Mouse (Mus musculus) thymus, postnatal 25 days (tissue): ENCODE results near the gene Sipa1l3.

Source experiments
- DNase-seq: peaks from one replicate; pipeline ENCODE4 v3.0.0; 2022

Gene Sipa1l3

GRCm38 (mm10) chr7:29301127-29301566 lies 217.3 kb downstream of the Sipa1l3 start:
- DNase-seq, result peak; percentile 72

GRCm38 (mm10) chr7:29296998-29297397 lies 221.4 kb downstream of the Sipa1l3 start:
- peak; percentile 73 for DNase-seq

DNA sequence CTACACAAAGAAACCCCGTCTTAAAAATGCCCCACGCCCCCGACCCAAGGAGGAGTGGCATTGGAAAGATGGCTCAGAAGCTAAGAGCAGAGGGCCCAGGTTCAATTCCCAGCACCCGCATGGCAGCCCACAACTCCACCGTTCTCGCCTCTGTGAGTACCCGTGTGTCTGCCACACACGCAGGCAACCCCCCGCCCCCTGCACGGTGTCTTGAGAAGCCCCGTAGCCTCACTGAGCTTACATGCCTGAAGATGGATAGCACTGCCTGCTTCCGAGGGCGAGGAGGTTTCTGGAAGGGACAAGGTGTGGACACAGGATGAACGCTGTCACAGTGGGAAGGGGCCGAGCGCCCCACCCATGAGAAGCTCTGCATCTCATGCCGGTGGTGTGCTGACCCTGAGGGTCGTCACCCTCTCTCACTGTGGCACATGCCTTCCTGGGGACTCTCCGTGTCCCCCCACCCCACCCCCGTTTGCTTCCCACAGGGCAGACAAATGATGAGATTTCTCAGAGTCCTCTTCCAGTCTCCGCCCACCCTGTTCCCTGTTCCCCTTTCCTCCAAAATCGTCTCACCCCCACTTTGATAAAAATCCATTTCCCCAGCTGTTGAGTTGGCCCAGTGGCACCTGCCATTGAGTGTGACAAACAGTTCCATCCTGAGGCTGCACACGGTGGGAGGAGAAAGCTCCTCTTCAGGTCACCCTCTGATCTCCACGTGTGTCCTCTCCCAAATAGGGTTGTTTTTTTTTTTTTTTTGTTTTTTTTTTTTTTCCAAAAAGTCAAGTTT lies 222.4 kb downstream of the Sipa1l3 start:
- no peak for DNase-seq

DNA sequence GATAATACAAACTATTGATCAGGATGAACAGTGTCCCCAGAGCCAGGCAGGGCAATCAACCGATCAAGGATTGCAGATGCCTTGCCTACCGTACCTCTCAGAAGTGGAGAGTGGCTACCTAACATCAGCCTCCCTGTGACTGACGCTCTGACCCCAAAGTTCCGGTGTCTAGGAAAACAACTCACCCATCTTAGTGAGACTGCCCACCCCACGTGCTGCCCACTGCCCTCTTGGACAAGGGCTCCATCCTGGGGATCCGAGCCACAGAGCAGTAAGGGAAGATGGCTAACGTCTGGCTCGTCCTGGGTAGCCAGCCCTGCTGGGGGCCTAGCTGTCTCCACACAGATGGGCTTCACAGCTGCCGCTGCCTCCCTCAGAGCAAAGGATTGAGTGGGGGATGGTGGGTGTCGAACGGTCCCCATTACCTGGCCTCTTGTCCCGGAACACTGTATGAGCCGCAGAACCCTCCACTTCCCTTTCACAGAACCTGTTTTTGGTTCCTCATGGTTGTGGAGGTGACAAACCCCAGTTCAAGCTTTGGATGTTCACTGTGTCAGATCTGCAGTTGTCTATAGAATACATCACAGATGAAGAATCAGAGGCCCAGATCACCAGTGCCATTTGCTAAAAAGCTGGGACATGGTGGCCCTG lies 224.2 kb downstream of the Sipa1l3 start:
- no peak for DNase-seq

- no peak for DNase-seq
Measured at GRCm38 (mm10) chr7:29293131-29294065, 225.0 kb downstream of the Sipa1l3 start.

DNA sequence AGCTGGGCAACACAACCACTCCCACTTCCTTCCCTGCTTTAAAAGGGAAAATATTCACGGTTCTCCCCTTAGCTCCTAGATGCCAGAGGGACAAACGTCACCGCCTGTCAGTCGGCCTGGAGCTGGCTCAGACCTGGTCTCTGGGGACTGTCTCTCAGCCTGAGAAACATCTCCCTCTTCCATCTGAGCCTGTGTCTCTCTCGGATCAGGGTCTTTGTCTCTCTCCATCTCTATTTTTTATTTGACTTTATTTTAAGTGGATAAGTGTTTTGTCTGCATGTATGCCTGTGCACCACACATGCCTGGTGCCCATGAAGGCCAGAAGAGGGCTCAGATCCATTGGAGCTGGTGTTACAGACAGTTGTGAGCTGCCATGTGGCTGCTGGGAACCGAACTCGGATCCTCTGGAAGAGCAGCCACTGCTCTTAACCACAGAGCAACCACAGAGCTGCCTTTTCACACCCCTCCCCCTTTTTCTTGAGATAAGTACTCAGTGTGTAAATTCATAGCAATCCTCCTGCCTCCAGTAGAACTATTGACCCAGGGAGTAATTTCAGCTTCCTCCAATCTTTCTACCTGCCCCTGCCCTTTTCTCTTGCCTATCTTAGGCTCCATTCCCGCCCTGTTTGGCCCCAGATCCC lies 225.9 kb downstream of the Sipa1l3 start:
- DNase-seq, result no peak

DNA sequence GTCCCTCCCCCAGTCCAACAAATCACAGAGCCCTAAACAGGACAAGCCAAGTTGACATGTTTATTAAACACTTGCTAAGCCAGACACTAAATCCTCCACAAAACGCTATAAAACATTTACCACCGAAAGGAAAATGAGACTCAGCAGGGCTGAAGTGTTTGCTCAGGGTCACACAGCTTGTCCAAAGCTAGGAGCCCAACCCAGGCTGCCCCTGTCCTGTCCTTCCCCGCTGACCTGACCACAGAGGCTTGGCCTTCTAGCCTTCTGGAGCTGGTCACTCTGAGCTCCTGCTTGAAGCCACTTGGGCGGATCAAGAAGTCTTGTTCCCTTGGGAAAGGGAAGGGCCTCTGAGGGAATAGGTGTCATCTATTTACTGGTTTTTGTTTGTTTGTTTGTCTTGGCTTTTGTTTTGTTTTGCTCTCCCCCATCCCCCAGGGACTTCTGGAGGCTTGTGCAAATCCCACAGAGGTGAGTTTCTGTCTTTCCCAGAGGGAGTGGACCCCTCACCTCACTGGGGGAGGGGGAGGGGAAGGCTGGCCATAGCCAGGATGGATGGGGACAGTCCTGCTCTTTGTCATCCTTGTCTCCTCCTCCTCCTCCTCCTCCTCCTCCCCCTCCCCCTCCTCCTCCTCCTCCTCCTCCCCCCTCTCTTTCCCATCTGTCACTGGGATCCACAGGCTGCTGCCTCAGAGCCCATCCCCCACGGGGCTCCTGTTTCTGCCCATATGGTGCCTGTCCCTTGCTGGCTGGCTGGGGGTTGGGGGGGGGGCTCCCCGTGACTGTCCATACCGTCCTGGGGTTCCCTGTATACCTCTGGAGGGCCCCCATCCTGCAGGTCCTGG lies 226.6 kb downstream of the Sipa1l3 start:
- DNase-seq, result no peak

DNA sequence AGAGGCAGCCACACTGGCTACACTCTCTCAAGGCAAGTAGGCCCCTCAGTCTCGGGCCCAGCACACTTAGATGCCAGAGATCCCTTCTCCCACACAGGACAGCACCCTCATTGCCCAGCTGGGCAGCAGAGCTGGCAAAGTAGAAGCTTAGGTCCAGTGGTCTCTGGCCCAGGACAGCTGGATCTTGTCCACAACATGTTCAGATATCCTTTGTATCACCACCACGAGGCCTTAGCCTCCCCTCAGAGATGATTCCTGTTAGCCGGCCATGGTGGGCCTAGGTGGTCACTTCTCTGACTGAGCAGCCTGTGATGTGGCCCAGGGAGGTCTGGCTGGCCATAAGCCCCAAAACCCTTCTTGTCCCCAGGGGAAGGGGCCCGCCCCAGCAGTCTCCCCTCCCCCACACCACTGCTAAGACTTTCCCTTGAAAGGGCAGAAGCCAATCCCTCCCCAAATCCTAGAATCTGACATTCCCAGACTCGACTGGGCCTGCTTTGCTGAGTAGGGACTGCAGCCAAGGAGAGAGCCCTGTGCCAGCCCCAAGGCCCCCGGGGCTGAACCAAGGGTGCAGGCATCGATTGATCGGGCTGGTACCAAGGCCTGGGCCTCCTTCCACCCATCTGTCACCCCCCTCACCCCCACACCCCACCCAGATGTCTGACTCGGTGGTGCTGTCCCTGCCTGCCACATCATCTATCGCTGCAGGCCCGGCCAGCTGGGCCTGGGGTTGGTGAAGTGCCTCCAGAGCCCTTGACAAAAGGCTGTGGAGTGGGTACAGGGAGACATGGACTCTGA lies 227.6 kb downstream of the Sipa1l3 start:
- DNase-seq, result no peak

- DNase-seq, result no peak
Measured at GRCm38 (mm10) chr7:29289856-29290255, 228.6 kb downstream of the Sipa1l3 start.

GRCm38 (mm10) chr7:29288942-29289638 lies 229.4 kb downstream of the Sipa1l3 start, which contains the start of gene Ppp1r14a:
Gene Ppp1r14a (plus strand): TSS chr7:29289308.
- peak; percentile 86 for DNase-seq

- no peak for DNase-seq
Measured at GRCm38 (mm10) chr7:29288079-29288478, 230.4 kb downstream of the Sipa1l3 start.

DNA sequence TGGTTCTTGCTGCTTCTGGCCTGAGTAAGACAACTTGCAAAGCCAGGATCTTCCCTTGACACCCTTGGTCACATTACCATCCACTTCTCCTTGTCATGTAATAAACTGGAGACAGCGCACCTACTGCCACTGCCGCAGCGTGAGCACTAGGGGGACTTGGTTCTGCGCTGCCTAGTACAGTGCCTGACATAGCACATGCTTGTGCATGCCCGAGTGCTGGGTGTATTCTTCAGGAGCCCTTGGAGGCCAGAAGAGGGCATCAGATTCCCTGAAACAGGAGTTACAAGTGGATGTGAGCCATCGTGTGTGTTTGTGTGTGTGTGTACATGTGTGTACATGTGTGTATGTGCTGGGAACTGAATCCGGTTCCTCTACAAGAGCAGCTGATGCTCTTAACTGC lies 231.0 kb downstream of the Sipa1l3 start:
- no peak for DNase-seq

DNA sequence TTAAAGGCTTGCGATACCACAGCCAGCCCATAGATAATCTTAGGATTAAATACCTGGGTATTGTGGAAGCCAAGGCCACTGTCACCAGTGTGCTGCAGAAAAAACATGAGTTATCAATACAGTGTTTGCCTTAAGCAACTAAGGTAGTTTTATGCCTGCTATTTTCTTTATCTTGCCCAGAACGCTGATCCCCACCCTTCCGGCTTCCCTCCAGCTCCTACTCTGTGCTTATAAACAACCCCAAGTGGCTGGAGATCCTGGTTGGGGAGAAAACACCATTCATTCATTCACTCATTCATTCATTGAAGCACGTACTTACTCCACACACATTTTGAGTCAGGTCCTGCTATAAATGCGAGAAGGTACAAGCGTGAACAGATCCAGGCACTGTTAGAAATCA lies 233.9 kb downstream of the Sipa1l3 start:
- no peak for DNase-seq

- DNase-seq, result no peak
Measured at GRCm38 (mm10) chr7:29283876-29284275, 234.6 kb downstream of the Sipa1l3 start.

DNA sequence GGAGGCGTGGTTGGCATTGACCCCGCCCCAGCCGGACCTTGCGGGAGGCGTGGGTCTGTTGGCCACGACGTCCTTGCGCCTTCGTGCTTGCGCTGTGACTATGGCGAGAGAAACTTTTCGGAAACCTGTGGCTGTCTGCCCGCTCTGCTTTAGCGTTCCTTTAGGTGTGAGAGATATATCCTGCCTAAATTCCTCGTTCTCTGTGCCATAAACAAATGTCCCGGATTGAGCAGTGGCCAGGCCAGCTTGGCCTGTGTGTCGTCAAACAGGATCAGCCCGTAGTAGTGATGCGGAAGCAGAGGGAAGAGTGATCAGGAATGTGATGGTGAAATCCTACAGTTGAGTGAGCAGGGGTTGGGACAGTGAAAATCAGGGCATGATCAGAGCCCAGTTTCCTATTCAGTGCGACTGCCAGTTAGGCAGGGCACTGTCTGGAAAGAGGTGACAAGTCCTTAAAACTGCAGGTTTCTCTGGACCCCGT lies 236.3 kb downstream of the Sipa1l3 start:
- no peak for DNase-seq

- peak; percentile 85 for DNase-seq
Measured at GRCm38 (mm10) chr7:29281201-29282073, 237.0 kb downstream of the Sipa1l3 start, which contains the start of gene Spint2. Gene Spint2 (minus strand): TSS chr7:29281912.

DNA sequence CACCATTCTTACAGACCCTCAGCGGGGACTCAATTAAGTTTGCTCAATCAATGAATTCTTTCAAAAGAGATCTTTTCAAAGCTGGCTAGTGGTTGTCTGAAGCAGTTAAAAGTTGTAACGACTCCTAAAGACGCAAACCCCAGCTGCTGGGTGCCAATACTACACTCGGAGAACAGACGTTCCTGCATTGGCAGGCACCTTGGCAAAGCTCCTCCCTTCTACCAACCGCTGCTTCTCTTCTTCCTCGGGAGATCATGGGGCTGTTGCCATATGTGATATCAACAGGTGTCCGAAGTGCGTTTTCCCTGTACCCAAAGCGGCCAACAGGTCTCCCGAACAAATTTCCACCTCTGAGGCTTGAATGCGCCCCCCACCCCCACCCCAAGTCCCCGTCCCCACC lies 237.6 kb downstream of the Sipa1l3 start:
- DNase-seq, result peak; percentile 64

DNA sequence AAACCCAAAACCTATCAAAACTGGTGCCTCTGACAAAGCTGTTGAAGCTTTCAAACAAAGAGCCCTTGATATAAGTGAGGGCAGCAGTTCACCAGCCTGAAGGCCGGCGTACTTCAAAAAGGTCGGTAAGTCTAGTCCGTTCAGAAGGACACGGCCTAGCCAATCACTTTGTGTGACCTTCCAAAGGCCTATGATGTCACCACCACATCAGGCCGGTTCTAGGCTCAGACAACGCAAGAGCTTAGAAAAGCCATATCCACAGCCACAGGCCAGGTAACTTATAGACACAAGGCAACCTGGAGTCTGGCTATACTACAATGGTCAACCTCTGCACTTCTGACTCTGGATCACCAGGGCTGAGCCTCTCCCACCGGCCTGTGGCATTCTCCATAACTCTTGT lies 238.5 kb downstream of the Sipa1l3 start:
- peak; percentile 25 for DNase-seq

DNA sequence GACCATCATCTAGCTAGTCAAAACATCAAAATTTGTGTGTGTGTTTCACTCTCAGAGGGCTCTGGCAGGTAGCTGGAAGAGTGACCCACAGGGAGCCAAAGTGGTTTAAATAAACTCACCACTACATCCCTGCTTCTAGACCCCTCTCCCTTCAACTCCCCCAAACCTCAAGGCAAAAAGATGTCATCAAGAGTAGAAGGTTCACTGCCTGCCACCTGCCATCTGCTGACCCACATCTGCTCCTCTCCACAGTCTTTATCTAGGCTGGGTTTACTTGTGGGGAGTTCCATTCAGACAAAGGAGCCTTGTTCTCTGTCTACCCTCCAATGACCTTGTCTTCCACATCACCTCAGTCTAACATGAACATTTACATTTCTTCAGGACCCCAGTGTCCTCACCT lies 239.2 kb downstream of the Sipa1l3 start:
- peak; percentile 43 for DNase-seq
